13 mouse cellular contexts compared by ENCODE assay signal in the genomic region with DNA sequence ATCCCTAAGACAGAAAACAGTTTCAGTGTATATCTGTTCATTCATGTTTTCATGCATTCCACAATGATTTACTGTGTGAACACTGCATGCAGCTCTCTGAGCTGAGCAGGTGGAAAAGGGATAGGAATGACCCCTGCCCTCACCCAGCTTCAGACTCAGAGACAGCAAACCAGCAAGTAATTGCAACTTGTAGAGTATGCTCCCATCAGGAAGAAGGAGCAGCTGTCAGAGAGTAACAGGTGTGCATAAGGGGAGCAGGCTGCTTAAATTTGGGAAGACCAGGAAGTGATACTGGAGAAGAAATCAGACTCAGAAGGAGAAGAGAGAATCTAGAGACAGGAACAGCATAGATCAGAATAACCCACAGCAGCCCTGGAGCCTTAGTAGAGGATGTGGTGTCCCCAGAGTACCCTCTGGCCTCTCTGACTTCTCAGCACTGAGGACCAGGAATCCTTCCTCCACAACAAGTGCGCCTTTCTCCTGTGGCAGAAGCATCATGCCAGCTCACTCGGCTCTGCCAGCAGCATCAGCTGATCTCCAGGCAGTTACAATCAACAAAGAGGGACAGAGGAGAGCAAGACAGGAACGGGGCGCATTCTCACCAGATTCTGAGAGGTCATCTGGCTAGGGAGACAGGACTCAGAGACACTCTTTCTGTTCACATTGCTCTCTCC.
A peak's percentile ranks its signal among the peaks of the same experiment; 100 is the strongest.
DNase-seq lines count a peak whose midpoint lies in the region; ATAC-seq and TF ChIP-seq lines count a peak whose summit lies in the region.
"Had no signal": no experiment of that assay in that cellular context is flagged by ENCODE, and none has a peak within 500 bp of the region (broad histone marks: within the 10 kb centered on the region; RNA-seq: fewer than 3 reads in every experiment).

No protein-coding gene starts in this region.

- H3K4me3 ChIP-seq in midbrain, postnatal 0 days (ENCODE audit: low read depth, low read length), result no peak overlapping the region
- no peak overlapping the region for H3K4me3 ChIP-seq in midbrain, embryonic 16.5 days (ENCODE audit: low read depth, low read length)
- no peak overlapping the region for H3K4me3 ChIP-seq in gastrocnemius, adult 2 months
- H3K4me3 ChIP-seq: embryonic facial prominence, embryonic 10.5 days; heart, adult 2 months; liver, embryonic 13.5 days; stomach, embryonic 15.5 days had no signal

- no peaks in the 10 kb centered on the region for H3K9me3 ChIP-seq in midbrain, postnatal 0 days (ENCODE audit: low read length)
- no peaks in the 10 kb centered on the region for H3K9me3 ChIP-seq in midbrain, embryonic 16.5 days (replicated peaks; ENCODE audit: control insufficient read depth, low read length, poor library complexity, severe bottlenecking)
- H3K9me3 ChIP-seq: embryonic facial prominence, embryonic 10.5 days; liver, embryonic 13.5 days; stomach, embryonic 15.5 days had no signal

- intact Hi-C loops in gastrocnemius, adult 2 months (cut with DNase I), result no loop called here

- H3K4me2 ChIP-seq in midbrain, postnatal 0 days (ENCODE audit: low read depth, low read length, poor library complexity, severe bottlenecking), result no peak overlapping the region
- no peak overlapping the region for H3K4me2 ChIP-seq in midbrain, embryonic 16.5 days (ENCODE audit: low read length)
- H3K4me2 ChIP-seq: liver, embryonic 13.5 days; stomach, embryonic 15.5 days had no signal

- no peak for ATAC-seq in midbrain, postnatal 0 days (ENCODE audit: low FRiP score)
- ATAC-seq in midbrain, embryonic 16.5 days, result no peak

- peak; percentile 45 for DNase-seq in midbrain, postnatal 0 days (ENCODE audit: low spot score)
- DNase-seq in frontal cortex, postnatal 10 days (ENCODE audit: low spot score in 2 of 2), result peak; percentile 19 to 29
- DNase-seq in left cerebral cortex, adult 18-20 months (ENCODE audit: low spot score in 2 of 2), result peak; percentile 35 to 50
- peak; percentile 29 to 45 for DNase-seq in right cerebral cortex, postnatal 36 days (ENCODE audit: low spot score in 2 of 2)
- no peak for DNase-seq in adrenal gland, adult 18-20 months (ENCODE audit: low spot score in 2 of 2)
- DNase-seq in lung, postnatal 4 days, result no peak
- DNase-seq in gastrocnemius, adult 2 months, result no peak
- DNase-seq: heart, adult 2 months; kidney, postnatal 4 days; liver, embryonic 13.5 days had no signal

- H3K4me1 ChIP-seq in midbrain, postnatal 0 days (ENCODE audit: insufficient read depth, low read length), result no peaks in the 10 kb centered on the region
- no peaks in the 10 kb centered on the region for H3K4me1 ChIP-seq in midbrain, embryonic 16.5 days (ENCODE audit: control insufficient read depth, insufficient read depth, low read length)
- H3K4me1 ChIP-seq: liver, embryonic 13.5 days; stomach, embryonic 15.5 days had no signal

- WGBS in midbrain, postnatal 0 days, result 67% methylated on average over 4 of the region's 4 CpGs
- 77% methylated on average over 4 of the region's 4 CpGs for WGBS in midbrain, embryonic 16.5 days

- no peak overlapping the region for H3K27ac ChIP-seq in midbrain, postnatal 0 days (ENCODE audit: low read depth, low read length)
- H3K27ac ChIP-seq in midbrain, embryonic 16.5 days (ENCODE audit: low read length), result no peak overlapping the region
- no peak overlapping the region for H3K27ac ChIP-seq in gastrocnemius, adult 2 months
- H3K27ac ChIP-seq: embryonic facial prominence, embryonic 10.5 days; heart, adult 2 months; liver, embryonic 13.5 days; stomach, embryonic 15.5 days had no signal

- no peak overlapping the region for H3K9ac ChIP-seq in midbrain, postnatal 0 days (replicated peaks; ENCODE audit: low read length, poor library complexity, severe bottlenecking)
- no peak overlapping the region for H3K9ac ChIP-seq in midbrain, embryonic 16.5 days (ENCODE audit: low read depth, low read length)
- H3K9ac ChIP-seq: liver, embryonic 13.5 days; stomach, embryonic 15.5 days had no signal

- H3K27me3 ChIP-seq in midbrain, postnatal 0 days (ENCODE audit: insufficient read depth, low read length), result no peaks in the 10 kb centered on the region
- no peaks in the 10 kb centered on the region for H3K27me3 ChIP-seq in midbrain, embryonic 16.5 days (ENCODE audit: control insufficient read depth, insufficient read depth, low read depth, low read length)
- H3K27me3 ChIP-seq: liver, embryonic 13.5 days; stomach, embryonic 15.5 days had no signal

- H3K36me3 ChIP-seq in midbrain, postnatal 0 days (ENCODE audit: insufficient read depth, low read length), result no peaks in the 10 kb centered on the region
- no peaks in the 10 kb centered on the region for H3K36me3 ChIP-seq in midbrain, embryonic 16.5 days (ENCODE audit: control insufficient read depth, insufficient read depth, low read length)
- H3K36me3 ChIP-seq: embryonic facial prominence, embryonic 10.5 days; liver, embryonic 13.5 days; stomach, embryonic 15.5 days had no signal

- TF ChIP-seq CTCF in midbrain, postnatal 0 days (IDR thresholded peaks at IDR 0.05), result no peak
- TF ChIP-seq CTCF in gastrocnemius, adult 2 months (IDR thresholded peaks at IDR 0.05), result no peak

Comparison
In these comparisons a context has a peak if more than half of its experiments do, and no peak if none do; other contexts are left out.
1. DNase-seq: peak in midbrain, postnatal 0 days (single experiment), frontal cortex, postnatal 10 days (2 of 2), left cerebral cortex, adult 18-20 months (2 of 2) and right cerebral cortex, postnatal 36 days (2 of 2); none in adrenal gland, adult 18-20 months (0 of 2), lung, postnatal 4 days (0 of 2) and gastrocnemius, adult 2 months (single experiment).